Mouse (Mus musculus) forebrain, embryonic 13.5 days (tissue): Measurements from ENCODE around the gene Gm17622. TPM values are rescaled to one million over a fixed set of nuclear protein-coding genes. Genes with fewer than 3 reads are reported as not detected.

ENCODE experiments used
- ATAC-seq: fragments of 200-750 bp; cut with Nextera tagmentation; 2 replicates; pipeline ENCODE4 v1.8.0; 2017
- H3K27ac ChIP-seq: fragments of 300-500 bp; sonication (generic); 2 replicates; pipeline ENCODE4 v1.5.1; 2015; ENCODE audit warnings: inconsistent platforms, mild to moderate bottlenecking, moderate library complexity
- H3K27me3 ChIP-seq: fragments of 300-500 bp; sonication (generic); 2 replicates; pipeline ENCODE4 v1.6.1; 2015; ENCODE audit warnings: mild to moderate bottlenecking, inconsistent platforms
- H3K36me3 ChIP-seq: fragments of 300-500 bp; sonication (generic); 2 replicates; pipeline ENCODE4 v1.6.1; 2015; ENCODE audit warnings: mild to moderate bottlenecking, inconsistent platforms; ENCODE audit not compliant: poor library complexity, severe bottlenecking
- H3K4me1 ChIP-seq: fragments of 300-500 bp; sonication (generic); 2 replicates; pipeline ENCODE4 v1.6.1; 2015; ENCODE audit warnings: inconsistent platforms
- H3K4me2 ChIP-seq: fragments of 300-500 bp; sonication (generic); 2 replicates; pipeline ENCODE4 v1.6.1; 2015; ENCODE audit warnings: inconsistent platforms, mild to moderate bottlenecking, moderate library complexity
- H3K4me3 ChIP-seq: fragments of 300-500 bp; sonication (generic); 2 replicates; pipeline ENCODE4 v1.5.1; 2015; ENCODE audit warnings: mild to moderate bottlenecking, inconsistent platforms
- H3K9ac ChIP-seq: fragments of 300-500 bp; sonication (generic); 2 replicates; pipeline ENCODE4 v1.6.1; 2015; ENCODE audit warnings: mild to moderate bottlenecking, inconsistent platforms
- H3K9me3 ChIP-seq: fragments of 300-500 bp; sonication (generic); replicated peaks from 2 replicates; pipeline ENCODE4 v1.6.1; 2016; ENCODE audit warnings: inconsistent platforms
- WGBS: fragments of 180-500 bp; shearing (Covaris S2); methylation state at CpG from one replicate; pipeline ENCODE4 v1.1.7; 2015; 5-methylcytosine and 5-hydroxymethylcytosine counted together
- polyA plus RNA-seq: library from polyadenylated mRNA; unstranded; fragments of >200 nt; fragmentation: Nextera tagmentation; extraction: Ambion mirVana; gene quantifications from 2 replicates; pipeline ENCODE4 v1.2.1, GENCODE M21; 2015

The Gm17622 gene
- not detected in 2 replicates for polyA plus RNA-seq

DNA sequence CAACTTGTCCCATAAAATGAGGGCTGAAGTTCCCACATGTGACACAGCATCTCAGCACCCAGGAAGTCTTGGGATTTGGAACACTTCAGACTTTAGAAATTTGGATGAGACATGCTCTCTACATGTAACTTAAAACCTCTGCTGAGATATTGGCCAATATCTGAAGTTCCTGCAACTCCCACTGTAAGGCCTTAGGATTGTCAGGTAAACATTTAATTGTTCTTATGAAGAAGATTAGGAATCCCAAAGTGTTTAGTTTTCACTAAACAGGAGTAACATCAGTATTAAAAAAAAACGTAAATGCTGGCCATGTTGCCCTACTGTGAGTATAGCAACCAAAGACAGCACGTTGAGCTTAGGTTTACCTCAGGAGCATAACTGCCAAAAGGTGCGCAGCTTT, at the start of gene Gm17622:
Gene Gm17622, plus strand, starts transcription at position 301 of the 400 bp plus-strand sequence.
- H3K27me3 ChIP-seq, result no peaks in the 10 kb centered on the region
- no peak within 1 kb of the TSS for H3K4me3 ChIP-seq
- no peak within 1 kb of the TSS for H3K9ac ChIP-seq
- H3K4me2 ChIP-seq, result no peak within 1 kb of the TSS
- H3K36me3 ChIP-seq, result peaks cover 13% of the 10 kb centered on the region
- no peaks in the 10 kb centered on the region; the same call in 1 of the 2 replicates for H3K9me3 ChIP-seq
- WGBS, result 92% methylated on average over 3 of the region's 3 CpGs
- ATAC-seq, result no peak
- H3K4me1 ChIP-seq, result no peaks in the 10 kb centered on the region
- no peak within 1 kb of the TSS for H3K27ac ChIP-seq

DNA sequence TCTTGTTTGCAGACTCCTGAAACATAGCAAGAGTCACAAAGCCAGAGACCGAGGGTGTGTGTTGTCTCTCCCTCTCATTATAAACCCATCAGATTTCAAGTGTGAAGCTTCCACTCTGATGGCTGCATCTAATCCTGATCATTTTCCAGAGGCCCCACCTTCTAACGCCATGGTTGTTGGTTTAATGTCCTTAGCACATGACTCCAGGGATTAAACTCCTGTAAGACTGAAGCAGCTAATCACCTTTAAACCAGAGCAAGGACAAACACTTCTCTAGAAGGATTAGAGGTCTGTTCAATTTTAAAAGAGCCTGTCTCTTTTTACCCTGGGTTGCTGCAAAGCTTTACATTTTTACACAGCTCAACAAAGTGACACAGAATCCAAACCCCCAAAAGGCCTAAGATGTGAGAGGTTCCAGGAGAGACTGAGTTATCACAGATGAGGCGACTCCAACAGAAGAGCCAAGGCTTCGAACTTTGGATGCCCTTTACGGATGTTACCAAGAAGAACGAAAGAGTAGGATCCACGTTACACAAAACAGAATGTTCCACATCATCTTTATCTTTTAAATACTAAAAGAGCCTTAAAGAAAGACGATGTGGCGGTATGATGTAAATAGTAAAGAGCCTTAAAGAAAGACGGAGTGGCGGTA, 40.2 kb upstream of the Gm17622 start:
- no peaks in the 10 kb centered on the region for H3K9me3 ChIP-seq
- H3K4me2 ChIP-seq, result no peak overlapping the region
- no peak overlapping the region for H3K9ac ChIP-seq
- H3K27ac ChIP-seq, result no peak overlapping the region
- no peaks in the 10 kb centered on the region for H3K4me1 ChIP-seq
- no peaks in the 10 kb centered on the region for H3K36me3 ChIP-seq
- no peak for ATAC-seq
- no peak overlapping the region for H3K4me3 ChIP-seq
- WGBS, result 84% methylated on average over 11 of the region's 11 CpGs
- no peaks in the 10 kb centered on the region for H3K27me3 ChIP-seq

DNA sequence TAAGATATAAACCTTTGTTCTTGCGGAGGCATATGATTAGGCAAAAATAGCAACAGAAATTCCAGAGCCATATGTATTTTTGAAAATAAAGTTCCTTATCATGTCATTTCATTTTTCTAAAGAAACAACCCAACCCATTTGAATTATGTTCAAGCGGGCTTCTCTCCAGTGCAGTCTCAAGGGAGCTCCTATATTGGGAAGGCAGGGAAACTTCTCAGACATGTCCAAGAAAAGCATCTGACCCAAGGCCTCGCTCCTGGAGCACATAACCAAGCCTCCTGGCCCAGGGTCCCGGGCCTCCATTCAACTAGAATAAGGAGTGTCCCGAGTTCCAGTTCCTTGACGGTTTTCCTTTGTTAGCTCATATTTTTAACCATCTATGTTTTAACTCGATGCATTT, 39.7 kb upstream of the Gm17622 start:
- 91% methylated on average over 7 of the region's 7 CpGs for WGBS
- Histone ChIP-seq H3K9me3 (no peaks in the 10 kb centered on the region), H3K9ac (no peak overlapping the region), H3K4me2 (no peak overlapping the region), H3K27me3 (no peaks in the 10 kb centered on the region), H3K27ac (no peak overlapping the region), H3K4me1 (no peaks in the 10 kb centered on the region), H3K4me3 (no peak overlapping the region), H3K36me3 (no peaks in the 10 kb centered on the region)
- ATAC-seq, result no peak

DNA sequence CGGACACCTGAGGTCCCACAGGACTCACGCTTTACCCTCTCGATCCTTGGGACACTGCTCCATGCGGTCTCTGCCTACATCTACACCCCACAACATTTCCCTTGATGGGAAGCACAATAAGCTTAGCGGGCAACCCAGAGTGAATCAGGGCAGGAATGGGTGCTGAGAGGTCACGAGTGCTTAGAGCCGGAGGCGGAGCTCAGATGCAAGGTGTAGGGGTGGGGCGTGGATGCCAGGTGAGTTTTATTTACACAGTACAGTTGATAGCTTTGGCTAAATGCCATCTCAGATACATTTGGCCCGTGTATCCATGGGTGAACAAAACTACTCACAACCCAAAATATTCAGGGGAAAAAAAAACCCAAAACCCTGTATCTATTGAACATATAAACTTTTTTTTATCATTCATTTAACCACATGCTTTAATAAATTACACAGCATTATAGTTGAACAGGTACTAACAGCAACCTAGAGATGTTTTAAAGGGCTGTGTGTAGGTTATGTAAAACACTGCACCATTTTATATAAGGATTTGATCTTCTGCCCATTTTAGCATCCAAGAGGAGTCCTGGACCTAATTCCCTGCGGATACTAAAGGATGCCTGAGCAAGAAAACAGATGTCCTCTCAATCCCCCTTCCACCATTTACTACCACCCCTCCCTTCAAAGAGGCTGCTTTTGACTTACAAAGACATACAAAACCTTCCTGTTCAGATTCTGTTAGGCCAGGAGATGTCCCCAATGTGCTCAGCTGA, 39.0 kb upstream of the Gm17622 start:
- H3K4me2 ChIP-seq, result no peak overlapping the region
- H3K27me3 ChIP-seq, result no peaks in the 10 kb centered on the region
- no peaks in the 10 kb centered on the region for H3K36me3 ChIP-seq
- no peak overlapping the region for H3K4me3 ChIP-seq
- no peak overlapping the region for H3K9ac ChIP-seq
- no peaks in the 10 kb centered on the region for H3K4me1 ChIP-seq
- H3K27ac ChIP-seq, result no peak overlapping the region
- no peaks in the 10 kb centered on the region for H3K9me3 ChIP-seq
- 92% methylated on average over 11 of the region's 11 CpGs for WGBS
- no peak for ATAC-seq

DNA sequence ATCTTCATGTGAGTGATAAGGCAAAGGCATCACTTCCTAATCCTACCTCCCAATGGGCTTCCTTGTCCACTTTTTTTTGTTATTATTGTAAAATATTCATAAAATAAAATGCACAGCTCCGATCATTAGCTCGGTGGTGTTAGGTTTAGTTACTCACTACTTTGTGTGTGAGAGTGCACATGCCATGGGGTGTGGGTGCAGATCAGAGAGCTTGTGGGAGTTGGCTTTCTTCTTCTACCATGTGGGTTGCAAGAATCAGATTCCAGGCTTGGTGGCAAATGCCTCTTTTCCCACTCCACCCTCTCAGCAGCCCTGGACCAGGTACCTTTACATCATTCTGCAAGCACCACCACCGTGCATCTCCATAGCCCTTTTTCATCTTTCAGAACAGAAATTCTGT, 37.9 kb upstream of the Gm17622 start:
- 93% methylated on average over 3 of the region's 3 CpGs for WGBS
- Histone ChIP-seq H3K4me3 (no peak overlapping the region), H3K9me3 (no peaks in the 10 kb centered on the region), H3K36me3 (no peaks in the 10 kb centered on the region), H3K27me3 (no peaks in the 10 kb centered on the region), H3K4me2 (no peak overlapping the region), H3K27ac (no peak overlapping the region), H3K9ac (no peak overlapping the region), H3K4me1 (no peaks in the 10 kb centered on the region)
- ATAC-seq, result no peak

DNA sequence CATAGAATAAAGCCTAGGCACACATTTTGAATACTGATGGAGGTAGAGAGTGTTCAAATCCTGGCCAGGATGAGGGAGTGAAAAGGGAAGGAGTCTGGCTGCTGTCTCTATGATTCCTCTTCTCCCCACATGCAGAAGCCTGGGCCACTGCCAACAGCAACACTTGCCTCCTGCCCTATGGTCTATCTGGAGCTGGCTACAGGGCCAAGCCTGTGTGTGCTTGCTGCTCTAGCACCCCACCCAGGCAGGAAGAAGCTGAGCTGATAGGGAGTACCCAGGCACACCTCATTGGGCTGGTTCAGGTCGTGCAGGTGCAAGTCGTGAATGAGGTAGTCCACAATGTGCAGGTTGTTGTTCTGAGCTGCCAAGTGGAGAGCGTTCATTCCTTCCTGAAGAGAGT, 36.2 kb upstream of the Gm17622 start:
- no peaks in the 10 kb centered on the region for H3K27me3 ChIP-seq
- no peak overlapping the region for H3K4me2 ChIP-seq
- 83% methylated on average over 3 of the region's 3 CpGs for WGBS
- H3K4me3 ChIP-seq, result no peak overlapping the region
- H3K9me3 ChIP-seq, result no peaks in the 10 kb centered on the region
- no peak for ATAC-seq
- H3K4me1 ChIP-seq, result no peaks in the 10 kb centered on the region
- H3K27ac ChIP-seq, result no peak overlapping the region
- no peak overlapping the region for H3K9ac ChIP-seq
- no peaks in the 10 kb centered on the region for H3K36me3 ChIP-seq

DNA sequence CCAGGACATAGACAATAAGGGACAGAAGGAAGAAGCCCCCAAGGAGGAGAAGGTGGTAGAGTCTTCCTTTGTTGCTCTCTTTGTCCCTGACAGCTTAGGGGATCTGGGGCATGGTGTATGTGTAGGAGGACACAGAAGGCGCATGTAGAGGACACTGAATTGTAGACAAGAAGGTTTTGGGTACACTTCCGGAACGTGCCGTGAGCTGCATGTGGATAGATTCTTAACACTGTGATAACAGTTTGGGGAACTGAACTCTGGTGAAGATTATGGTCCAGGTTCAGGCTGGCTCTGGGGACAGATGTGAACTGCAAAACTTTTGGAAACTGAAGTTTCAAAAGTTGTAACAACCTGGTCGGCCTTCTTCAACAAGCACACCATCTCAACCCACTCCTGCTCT, 33.0 kb upstream of the Gm17622 start:
- no peak overlapping the region for H3K27ac ChIP-seq
- WGBS, result 97% methylated on average over 5 of the region's 5 CpGs

DNA sequence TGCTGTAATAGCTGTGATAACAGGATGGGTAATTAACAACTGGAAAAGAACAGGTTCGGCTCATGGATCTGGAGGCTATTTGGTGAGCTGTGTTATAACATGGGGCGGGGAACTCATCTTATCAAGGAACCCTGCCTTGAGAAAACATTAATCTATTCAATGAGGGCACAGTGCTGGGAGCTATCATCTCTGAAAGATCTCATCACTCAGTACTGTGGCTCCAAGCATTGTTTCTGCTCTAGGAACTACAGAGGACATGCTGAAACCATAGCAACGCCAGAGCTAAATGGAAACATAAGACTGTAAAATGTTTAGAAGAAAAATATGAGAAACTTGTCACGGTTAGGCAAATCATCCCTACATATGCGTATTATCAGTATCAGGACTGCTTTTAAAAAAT, 32.5 kb upstream of the Gm17622 start:
- no peaks in the 10 kb centered on the region for H3K36me3 ChIP-seq
- no peak for ATAC-seq
- H3K4me3 ChIP-seq, result no peak overlapping the region
- H3K27me3 ChIP-seq, result no peaks in the 10 kb centered on the region
- no peak overlapping the region for H3K4me2 ChIP-seq
- H3K27ac ChIP-seq, result no peak overlapping the region
- no peak overlapping the region for H3K9ac ChIP-seq
- H3K4me1 ChIP-seq, result no peaks in the 10 kb centered on the region
- WGBS, result 90% methylated on average over 5 of the region's 5 CpGs
- no peaks in the 10 kb centered on the region for H3K9me3 ChIP-seq

More for the DNA sequence above, 33.0 kb upstream of the Gm17622 start:
- Histone ChIP-seq H3K36me3 (no peaks in the 10 kb centered on the region), H3K4me3 (no peak overlapping the region), H3K9me3 (no peaks in the 10 kb centered on the region), H3K9ac (no peak overlapping the region), H3K4me1 (no peaks in the 10 kb centered on the region), H3K27me3 (no peaks in the 10 kb centered on the region), H3K4me2 (no peak overlapping the region)
- ATAC-seq, result no peak

DNA sequence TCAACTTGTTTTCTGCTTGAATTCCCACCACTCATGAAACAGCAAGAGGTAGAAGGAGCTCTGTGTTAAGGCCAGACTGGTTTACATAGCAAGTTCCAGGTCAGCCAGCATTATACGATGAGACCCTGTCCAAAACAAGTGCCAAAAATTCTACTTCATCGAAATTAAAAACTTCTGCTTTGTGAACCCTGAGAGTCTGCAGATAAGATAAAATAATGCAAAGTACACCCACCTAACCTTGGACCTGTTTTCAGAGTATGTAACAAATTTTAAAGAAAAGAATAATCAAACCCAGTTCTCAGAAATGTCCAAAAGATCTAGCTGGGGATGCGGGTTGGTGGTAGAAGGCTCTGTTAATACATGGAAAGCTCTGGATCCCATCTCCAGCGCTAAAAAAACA, 31.9 kb upstream of the Gm17622 start:
- no peaks in the 10 kb centered on the region for H3K9me3 ChIP-seq
- no peaks in the 10 kb centered on the region for H3K36me3 ChIP-seq
- ATAC-seq, result no peak
- no peak overlapping the region for H3K9ac ChIP-seq
- 84% methylated on average over 4 of the region's 4 CpGs for WGBS
- H3K4me3 ChIP-seq, result no peak overlapping the region
- no peaks in the 10 kb centered on the region for H3K27me3 ChIP-seq
- H3K4me1 ChIP-seq, result no peaks in the 10 kb centered on the region
- H3K4me2 ChIP-seq, result no peak overlapping the region
- no peak overlapping the region for H3K27ac ChIP-seq

DNA sequence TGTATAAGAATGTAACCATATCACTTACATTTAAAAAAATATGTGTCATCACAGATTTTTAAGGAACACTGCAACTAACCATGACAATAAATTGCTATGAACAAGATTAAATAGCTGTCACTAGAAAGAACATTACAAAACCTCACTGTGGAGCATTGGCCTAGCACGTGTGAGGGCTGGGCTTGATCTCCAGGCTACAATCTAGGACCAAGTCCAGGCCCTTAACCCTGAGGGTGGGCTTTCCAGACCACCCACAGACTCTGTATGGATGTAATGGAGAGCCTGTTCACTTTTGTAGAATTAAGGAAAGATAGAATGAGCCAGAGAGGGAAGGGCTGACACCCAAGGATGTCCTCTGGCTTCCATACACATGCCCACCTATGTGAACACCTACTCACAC, 27.9 kb upstream of the Gm17622 start:
- Histone ChIP-seq H3K27ac (no peak overlapping the region), H3K4me2 (no peak overlapping the region), H3K9ac (no peak overlapping the region), H3K9me3 (no peaks in the 10 kb centered on the region), H3K4me3 (no peak overlapping the region), H3K27me3 (no peaks in the 10 kb centered on the region), H3K36me3 (no peaks in the 10 kb centered on the region), H3K4me1 (no peaks in the 10 kb centered on the region)
- no peak for ATAC-seq
- WGBS, result 71% methylated on average over 1 of the region's 1 CpGs

DNA sequence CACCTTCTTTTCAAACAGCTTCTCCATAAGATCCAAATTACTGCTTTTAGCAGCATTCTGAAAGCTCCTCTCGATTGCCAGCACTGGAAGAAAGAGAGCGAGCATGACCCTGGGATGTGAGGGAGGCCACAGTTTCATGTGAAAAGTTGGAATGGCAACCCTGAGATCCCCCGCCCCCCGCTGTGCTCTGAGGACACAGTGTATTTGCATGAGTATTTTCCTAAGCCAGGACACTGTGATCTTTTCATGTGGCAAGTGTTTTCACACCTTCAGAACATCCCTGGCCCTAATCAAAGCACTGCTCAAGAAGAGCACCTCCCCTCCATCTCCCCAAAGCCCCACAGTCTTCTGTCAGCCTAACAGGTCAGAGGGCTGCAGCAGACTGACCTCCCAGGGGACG, 25.2 kb upstream of the Gm17622 start:
- ATAC-seq, result no peak
- 65% methylated on average over 5 of the region's 5 CpGs for WGBS
- no peak overlapping the region for H3K4me3 ChIP-seq
- H3K9ac ChIP-seq, result no peak overlapping the region
- no peaks in the 10 kb centered on the region for H3K9me3 ChIP-seq
- no peaks in the 10 kb centered on the region for H3K27me3 ChIP-seq
- H3K4me2 ChIP-seq, result no peak overlapping the region
- H3K36me3 ChIP-seq, result no peaks in the 10 kb centered on the region
- H3K4me1 ChIP-seq, result no peaks in the 10 kb centered on the region
- no peak overlapping the region for H3K27ac ChIP-seq

DNA sequence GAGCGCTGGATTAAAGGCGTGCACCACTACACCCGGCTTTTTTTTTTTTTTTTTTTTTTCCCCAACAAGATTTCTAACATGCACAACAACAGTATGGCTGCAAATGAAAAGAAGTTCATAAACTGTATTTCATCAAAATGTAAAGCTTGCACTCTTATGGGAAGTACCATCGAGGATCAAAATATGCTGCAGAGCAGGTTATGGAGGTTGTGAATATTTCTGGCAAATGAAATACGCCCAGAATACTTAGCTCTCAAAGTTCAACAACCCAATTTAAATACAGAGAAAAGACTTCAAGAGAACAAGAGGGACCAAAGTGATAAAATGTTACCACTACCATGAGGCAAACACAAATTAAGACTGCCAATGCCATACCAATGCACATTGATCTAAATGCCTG, 21.9 kb upstream of the Gm17622 start:
- H3K4me2 ChIP-seq, result no peak overlapping the region

DNA sequence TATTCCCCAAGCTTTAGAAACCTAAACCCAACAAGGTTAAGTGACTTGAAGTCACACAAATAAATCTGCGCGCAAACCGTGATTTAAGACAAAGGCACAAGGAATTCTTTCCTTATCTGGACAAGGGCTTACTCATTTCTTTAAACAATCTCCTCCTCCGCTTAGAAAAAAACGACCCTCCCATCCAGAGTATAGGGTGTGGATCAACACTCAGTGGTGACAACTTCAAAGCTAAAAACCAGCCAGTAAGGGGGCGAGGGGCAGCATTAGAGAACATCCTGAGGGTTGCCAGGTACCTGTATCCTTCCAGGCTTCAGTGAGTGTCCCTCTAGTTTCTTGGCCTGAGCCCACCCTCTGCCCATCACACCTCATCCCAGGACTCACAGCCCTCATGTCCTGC, 20.0 kb upstream of the Gm17622 start:
- H3K36me3 ChIP-seq, result no peaks in the 10 kb centered on the region
- H3K9ac ChIP-seq, result no peak overlapping the region
- 85% methylated on average over 6 of the region's 6 CpGs for WGBS
- no peak overlapping the region for H3K4me3 ChIP-seq
- H3K9me3 ChIP-seq, result no peaks in the 10 kb centered on the region
- H3K4me1 ChIP-seq, result no peaks in the 10 kb centered on the region
- ATAC-seq, result no peak
- H3K27ac ChIP-seq, result no peak overlapping the region
- H3K4me2 ChIP-seq, result no peak overlapping the region
- no peaks in the 10 kb centered on the region for H3K27me3 ChIP-seq

More for the DNA sequence above, 21.9 kb upstream of the Gm17622 start:
- no peaks in the 10 kb centered on the region for H3K4me1 ChIP-seq
- no peak for ATAC-seq
- no peak overlapping the region for H3K27ac ChIP-seq
- no peak overlapping the region for H3K4me3 ChIP-seq
- no peaks in the 10 kb centered on the region for H3K36me3 ChIP-seq
- H3K27me3 ChIP-seq, result no peaks in the 10 kb centered on the region
- H3K9me3 ChIP-seq, result no peaks in the 10 kb centered on the region
- no peak overlapping the region for H3K9ac ChIP-seq
- WGBS, result 90% methylated on average over 5 of the region's 5 CpGs
